Mouse (Mus musculus) cerebellum, adult 18-20 months (tissue): ENCODE data around the gene Aknad1.

Experiments
- DNase-seq, 2 experiments: peaks; one replicate each; pipeline ENCODE4 v3.0.0; 2021

Gene Aknad1

GRCm38 (mm10) chr3:108788455-108788794 is 49.0 kb downstream of the Aknad1 start:
- DNase-seq = no peak

- DNase-seq = no peak
Observed at GRCm38 (mm10) chr3:108789299-108789698, 49.8 kb downstream of the Aknad1 start.

- no peak for DNase-seq
Observed at GRCm38 (mm10) chr3:108790499-108790898, 51.0 kb downstream of the Aknad1 start.

GRCm38 (mm10) chr3:108791054-108791706 is 51.7 kb downstream of the Aknad1 start:
- no peak for DNase-seq

GRCm38 (mm10) chr3:108792420-108792819 is 53.0 kb downstream of the Aknad1 start:
- DNase-seq = no peak

GRCm38 (mm10) chr3:108794780-108795179 is 55.3 kb downstream of the Aknad1 start:
- no peak for DNase-seq

- DNase-seq = no peak
Observed at GRCm38 (mm10) chr3:108795554-108796299, 56.3 kb downstream of the Aknad1 start.

- DNase-seq = no peak
Observed at GRCm38 (mm10) chr3:108796386-108796785, 56.9 kb downstream of the Aknad1 start.

GRCm38 (mm10) chr3:108797723-108798122 is 58.3 kb downstream of the Aknad1 start:
- DNase-seq = no peak

GRCm38 (mm10) chr3:108798375-108798774 is 58.9 kb downstream of the Aknad1 start:
- DNase-seq = no peak

GRCm38 (mm10) chr3:108805622-108806021 is 66.2 kb downstream of the Aknad1 start:
- no peak for DNase-seq

- no peak for DNase-seq
Observed at GRCm38 (mm10) chr3:108810747-108811263, 71.3 kb downstream of the Aknad1 start.

- no peak for DNase-seq
Observed at GRCm38 (mm10) chr3:108815631-108816030, 76.2 kb downstream of the Aknad1 start.

- no peak for DNase-seq
Observed at GRCm38 (mm10) chr3:108830493-108830892, 91.0 kb downstream of the Aknad1 start.

GRCm38 (mm10) chr3:108831750-108832149 is 92.3 kb downstream of the Aknad1 start:
- no peak for DNase-seq
